Mouse (Mus musculus) lung, postnatal 36 days (tissue): Measurements from ENCODE around the gene Cbx1.
A peak's percentile ranks its signal among the peaks of the same experiment; 100 is the strongest.
"Not testable (repeated sequence)": the region's sequence is repeated elsewhere in the genome, so short reads cannot be mapped to it uniquely, and the experiment has no call there.

Experiments
- DNase-seq: peaks from one replicate; pipeline ENCODE4 v3.0.0; 2022; ENCODE audit warnings: mixed read lengths

Gene Cbx1

GRCm38 (mm10) chr11:96776068-96776467, 12.9 kb upstream of the Cbx1 start:
- DNase-seq = peak; percentile 40

- peak; percentile 100 for DNase-seq
Measured at GRCm38 (mm10) chr11:96776968-96777962, 11.7 kb upstream of the Cbx1 start, which contains the start of gene Snx11. Gene Snx11 (minus strand): TSS chr11:96777559.

GRCm38 (mm10) chr11:96778061-96778627, 10.8 kb upstream of the Cbx1 start:
- not testable (repeated sequence) for DNase-seq

- no peak for DNase-seq
Measured at GRCm38 (mm10) chr11:96780306-96780705, 8.6 kb upstream of the Cbx1 start.

- DNase-seq = no peak
Measured at GRCm38 (mm10) chr11:96781425-96781824, 7.5 kb upstream of the Cbx1 start.

GRCm38 (mm10) chr11:96784847-96785246, 4.1 kb upstream of the Cbx1 start:
- peak; percentile 88 for DNase-seq

GRCm38 (mm10) chr11:96786731-96787450, 2.0 kb upstream of the Cbx1 start:
- DNase-seq = no peak

- DNase-seq = no peak
Measured at GRCm38 (mm10) chr11:96789990-96790389, 1.1 kb downstream of the Cbx1 start.

GRCm38 (mm10) chr11:96790681-96791080, 1.8 kb downstream of the Cbx1 start:
- no peak for DNase-seq

- DNase-seq = no peak
Measured at GRCm38 (mm10) chr11:96795491-96795890, 6.6 kb downstream of the Cbx1 start.

GRCm38 (mm10) chr11:96796081-96796480, 7.2 kb downstream of the Cbx1 start:
- no peak for DNase-seq

- peak; percentile 37 for DNase-seq
Measured at GRCm38 (mm10) chr11:96796586-96796985, 7.7 kb downstream of the Cbx1 start.

- no peak for DNase-seq
Measured at GRCm38 (mm10) chr11:96799511-96799910, 10.6 kb downstream of the Cbx1 start.

- DNase-seq = no peak
Measured at GRCm38 (mm10) chr11:96805606-96806005, 16.7 kb downstream of the Cbx1 start.

- no peak for DNase-seq
Measured at GRCm38 (mm10) chr11:96808066-96808465, 19.1 kb downstream of the Cbx1 start.

GRCm38 (mm10) chr11:96809562-96810235, 20.8 kb downstream of the Cbx1 start:
- DNase-seq = no peak

GRCm38 (mm10) chr11:96811188-96811587, 22.3 kb downstream of the Cbx1 start:
- not testable (repeated sequence) for DNase-seq

- DNase-seq = no peak
Measured at GRCm38 (mm10) chr11:96813455-96813854, 24.5 kb downstream of the Cbx1 start.

- no peak for DNase-seq
Measured at GRCm38 (mm10) chr11:96813920-96814319, 25.0 kb downstream of the Cbx1 start.

GRCm38 (mm10) chr11:96814443-96814842, 25.5 kb downstream of the Cbx1 start:
- no peak for DNase-seq

- no peak for DNase-seq
Measured at GRCm38 (mm10) chr11:96815895-96816294, 27.0 kb downstream of the Cbx1 start.

GRCm38 (mm10) chr11:96816494-96816893, 27.6 kb downstream of the Cbx1 start:
- DNase-seq = no peak

GRCm38 (mm10) chr11:96816979-96817378, 28.1 kb downstream of the Cbx1 start:
- no peak for DNase-seq
